Mouse (Mus musculus) forebrain, embryonic 16.5 days (tissue): Measurements from ENCODE around the gene Ovca2. TPM values are rescaled to one million over a fixed set of nuclear protein-coding genes. Genes with fewer than 3 reads are reported as not detected.

Source experiments
- ATAC-seq: fragments of 200-750 bp; cut with Nextera tagmentation; 2 replicates; pipeline ENCODE4 v1.8.0; 2017; ENCODE audit warnings: mild to moderate bottlenecking, moderate library complexity
- H3K27ac ChIP-seq: fragments of 300-500 bp; sonication (generic); 2 replicates; pipeline ENCODE4 v1.5.1; 2014; ENCODE audit warnings: low read length, control low read depth
- H3K27me3 ChIP-seq: fragments of 300-500 bp; sonication (generic); replicated peaks from 2 replicates; pipeline ENCODE4 v1.6.1; 2014; ENCODE audit warnings: low read length; ENCODE audit not compliant: control insufficient read depth, insufficient read depth
- H3K36me3 ChIP-seq: fragments of 300-500 bp; sonication (generic); 2 replicates; pipeline ENCODE4 v1.6.1; 2014; ENCODE audit not compliant: control insufficient read depth, insufficient read depth
- H3K4me1 ChIP-seq: fragments of 300-500 bp; sonication (generic); replicated peaks from 2 replicates; pipeline ENCODE4 v1.6.1; 2014; ENCODE audit warnings: low read length; ENCODE audit not compliant: control insufficient read depth, insufficient read depth
- H3K4me2 ChIP-seq: fragments of 300-500 bp; sonication (generic); 2 replicates; pipeline ENCODE4 v1.6.1; 2014; ENCODE audit warnings: mild to moderate bottlenecking, low read length, control low read depth
- H3K4me3 ChIP-seq: fragments of 300-500 bp; sonication (generic); replicated peaks from 2 replicates; pipeline ENCODE4 v1.5.1; 2014; ENCODE audit warnings: mild to moderate bottlenecking, low read length, control low read depth
- H3K9ac ChIP-seq: fragments of 300-500 bp; sonication (generic); replicated peaks from 2 replicates; pipeline ENCODE4 v1.6.1; 2014; ENCODE audit warnings: low read depth, low read length, control low read depth
- H3K9me3 ChIP-seq: fragments of 300-500 bp; sonication (generic); 2 replicates; pipeline ENCODE4 v1.6.1; 2016; ENCODE audit warnings: low read length; ENCODE audit not compliant: control insufficient read depth
- WGBS: fragments of 180-500 bp; shearing (Covaris S2); extraction: QIAGEN DNeasy Blood & Tissue Kit; methylation state at CpG from one replicate; pipeline ENCODE4 v1.1.7; 2014; 5-methylcytosine and 5-hydroxymethylcytosine counted together
- polyA plus RNA-seq: library from polyadenylated mRNA; unstranded; fragments of >200 nt; fragmentation: Nextera tagmentation; extraction: Ambion mirVana; gene quantifications from 2 replicates; pipeline ENCODE4 v1.2.1, GENCODE M21; 2015

Gene Ovca2
- polyA plus RNA-seq, 1 experiment from 2014 or later = 18.0 TPM

- H3K4me2 ChIP-seq = no peak overlapping the region
- no peak overlapping the region for H3K4me3 ChIP-seq
- no peak overlapping the region for H3K9ac ChIP-seq
- peak overlapping the region; percentile 25; the same call in 1 of the 2 replicates for H3K27ac ChIP-seq
- no peaks in the 10 kb centered on the region for H3K27me3 ChIP-seq
- H3K36me3 ChIP-seq = no peaks in the 10 kb centered on the region
- H3K4me1 ChIP-seq = peaks cover 24% of the 10 kb centered on the region
- 50% methylated on average over 8 of the region's 8 CpGs for WGBS
- no peaks in the 10 kb centered on the region for H3K9me3 ChIP-seq
- ATAC-seq = no peak
These were observed 33.5 kb upstream of the Ovca2 start for GRCm38 (mm10) chr11:75212031-75212667.

GRCm38 (mm10) chr11:75210755-75211154 lies 32.1 kb upstream of the Ovca2 start:
- Histone ChIP-seq H3K4me1 (peaks cover 24% of the 10 kb centered on the region), H3K9me3 (no peaks in the 10 kb centered on the region), H3K9ac (no peak overlapping the region), H3K27me3 (no peaks in the 10 kb centered on the region), H3K4me3 (no peak overlapping the region), H3K36me3 (no peaks in the 10 kb centered on the region), H3K4me2 (no peak overlapping the region), H3K27ac (no peak overlapping the region)
- ATAC-seq = no peak
- WGBS = 43% methylated on average over 5 of the region's 6 CpGs

- ATAC-seq = no peak
- WGBS = 71% methylated on average over 4 of the region's 4 CpGs
- Histone ChIP-seq H3K9ac (no peak overlapping the region), H3K4me1 (peaks cover 22% of the 10 kb centered on the region), H3K4me3 (no peak overlapping the region), H3K4me2 (no peak overlapping the region), H3K36me3 (no peaks in the 10 kb centered on the region), H3K27ac (no peak overlapping the region), H3K27me3 (no peaks in the 10 kb centered on the region), H3K9me3 (no peaks in the 10 kb centered on the region)
These were observed 31.5 kb upstream of the Ovca2 start for GRCm38 (mm10) chr11:75210093-75210492.

- no peak overlapping the region for H3K4me3 ChIP-seq
- H3K36me3 ChIP-seq = no peaks in the 10 kb centered on the region
- WGBS = 69% methylated on average over 4 of the region's 4 CpGs
- no peak overlapping the region for H3K9ac ChIP-seq
- no peaks in the 10 kb centered on the region for H3K9me3 ChIP-seq
- no peak overlapping the region for H3K4me2 ChIP-seq
- H3K27me3 ChIP-seq = no peaks in the 10 kb centered on the region
- H3K4me1 ChIP-seq = peaks cover 22% of the 10 kb centered on the region
- no peak overlapping the region for H3K27ac ChIP-seq
- ATAC-seq = no peak
These were observed 30.7 kb upstream of the Ovca2 start for GRCm38 (mm10) chr11:75209363-75209762.

GRCm38 (mm10) chr11:75206347-75206746 lies 27.7 kb upstream of the Ovca2 start:
- no peak overlapping the region for H3K9ac ChIP-seq
- no peak overlapping the region for H3K4me2 ChIP-seq
- no peak for ATAC-seq
- no peaks in the 10 kb centered on the region for H3K4me1 ChIP-seq
- no peak overlapping the region for H3K27ac ChIP-seq
- no peaks in the 10 kb centered on the region for H3K27me3 ChIP-seq
- WGBS = 75% methylated on average over 4 of the region's 4 CpGs
- H3K36me3 ChIP-seq = no peaks in the 10 kb centered on the region
- H3K9me3 ChIP-seq = no peaks in the 10 kb centered on the region
- no peak overlapping the region for H3K4me3 ChIP-seq

GRCm38 (mm10) chr11:75204472-75204871 lies 25.8 kb upstream of the Ovca2 start:
- Histone ChIP-seq H3K27me3 (no peaks in the 10 kb centered on the region), H3K4me3 (no peak overlapping the region), H3K4me2 (no peak overlapping the region), H3K9ac (no peak overlapping the region), H3K27ac (no peak overlapping the region), H3K9me3 (no peaks in the 10 kb centered on the region), H3K4me1 (no peaks in the 10 kb centered on the region), H3K36me3 (no peaks in the 10 kb centered on the region)
- no peak for ATAC-seq
- 37% methylated on average over 9 of the region's 9 CpGs for WGBS

- H3K36me3 ChIP-seq = no peaks in the 10 kb centered on the region
- H3K27ac ChIP-seq = no peak overlapping the region
- no peaks in the 10 kb centered on the region for H3K27me3 ChIP-seq
- no peaks in the 10 kb centered on the region for H3K4me1 ChIP-seq
- H3K4me2 ChIP-seq = no peak overlapping the region
- no peak overlapping the region for H3K9ac ChIP-seq
- ATAC-seq = no peak
- H3K9me3 ChIP-seq = no peaks in the 10 kb centered on the region
- 83% methylated on average over 4 of the region's 4 CpGs for WGBS
- H3K4me3 ChIP-seq = no peak overlapping the region
These were observed 25.3 kb upstream of the Ovca2 start for GRCm38 (mm10) chr11:75203926-75204325.

GRCm38 (mm10) chr11:75201721-75202120 lies 23.1 kb upstream of the Ovca2 start:
- Histone ChIP-seq H3K36me3 (no peaks in the 10 kb centered on the region), H3K4me1 (no peaks in the 10 kb centered on the region), H3K4me3 (no peak overlapping the region), H3K9me3 (no peaks in the 10 kb centered on the region), H3K9ac (no peak overlapping the region), H3K27me3 (peaks cover 2% of the 10 kb centered on the region), H3K27ac (no peak overlapping the region), H3K4me2 (no peak overlapping the region)
- no peak for ATAC-seq
- 77% methylated on average over 8 of the region's 8 CpGs for WGBS

- ATAC-seq = no peak
- H3K27me3 ChIP-seq = peaks cover 9% of the 10 kb centered on the region
These were observed 22.3 kb upstream of the Ovca2 start for GRCm38 (mm10) chr11:75200935-75201334.

GRCm38 (mm10) chr11:75199951-75200350 lies 21.3 kb upstream of the Ovca2 start:
- no peak for ATAC-seq
- no peak overlapping the region for H3K4me2 ChIP-seq
- no peak overlapping the region for H3K9ac ChIP-seq
- no peaks in the 10 kb centered on the region for H3K36me3 ChIP-seq
- H3K9me3 ChIP-seq = no peaks in the 10 kb centered on the region
- peaks cover 10% of the 10 kb centered on the region for H3K4me1 ChIP-seq
- no peak overlapping the region for H3K27ac ChIP-seq
- H3K27me3 ChIP-seq = peaks cover 18% of the 10 kb centered on the region
- WGBS = 81% methylated on average over 5 of the region's 5 CpGs
- H3K4me3 ChIP-seq = no peak overlapping the region

More at GRCm38 (mm10) chr11:75200935-75201334, 22.3 kb upstream of the Ovca2 start:
- H3K9me3 ChIP-seq = no peaks in the 10 kb centered on the region
- peaks cover 2% of the 10 kb centered on the region; the same call in 1 of the 2 replicates for H3K4me1 ChIP-seq
- H3K27ac ChIP-seq = no peak overlapping the region
- H3K4me2 ChIP-seq = no peak overlapping the region
- no peak overlapping the region for H3K9ac ChIP-seq
- H3K36me3 ChIP-seq = no peaks in the 10 kb centered on the region
- H3K4me3 ChIP-seq = no peak overlapping the region
- 87% methylated on average over 12 of the region's 12 CpGs for whole genome bisulfite sequencing
